Mouse (Mus musculus) midbrain, embryonic 15.5 days (tissue): ENCODE measurements around the gene Prok2. TPM values are rescaled to one million over a fixed set of nuclear protein-coding genes. Genes with fewer than 3 reads are reported as not detected.

Experiments used
- ATAC-seq: fragments of 200-750 bp; cut with Nextera tagmentation; replicated peaks from 2 replicates; pipeline ENCODE4 v1.8.0; 2017; ENCODE audit warnings: moderate TSS enrichment
- H3K27ac ChIP-seq: fragments of 300-500 bp; sonication (generic); 2 replicates; pipeline ENCODE4 v1.5.1; 2015; ENCODE audit warnings: mild to moderate bottlenecking, inconsistent platforms
- H3K27me3 ChIP-seq: fragments of 300-500 bp; sonication (generic); replicated peaks from 2 replicates; pipeline ENCODE4 v1.6.1; 2015; ENCODE audit warnings: inconsistent platforms
- H3K36me3 ChIP-seq: fragments of 300-500 bp; sonication (generic); replicated peaks from 2 replicates; pipeline ENCODE4 v1.6.1; 2015; ENCODE audit warnings: inconsistent platforms
- H3K4me1 ChIP-seq: fragments of 300-500 bp; sonication (generic); 2 replicates; pipeline ENCODE4 v1.6.1; 2015; ENCODE audit warnings: inconsistent platforms
- H3K4me2 ChIP-seq: fragments of 300-500 bp; sonication (generic); 2 replicates; pipeline ENCODE4 v1.6.1; 2015; ENCODE audit warnings: inconsistent platforms, mild to moderate bottlenecking, moderate library complexity
- H3K4me3 ChIP-seq: fragments of 300-500 bp; sonication (generic); 2 replicates; pipeline ENCODE4 v1.5.1; 2015; ENCODE audit warnings: mild to moderate bottlenecking, inconsistent platforms
- H3K9ac ChIP-seq: fragments of 300-500 bp; sonication (generic); 2 replicates; pipeline ENCODE4 v1.6.1; 2015; ENCODE audit warnings: mild to moderate bottlenecking, inconsistent platforms
- H3K9me3 ChIP-seq: fragments of 300-500 bp; sonication (generic); 2 replicates; pipeline ENCODE4 v1.6.1; 2016; ENCODE audit warnings: inconsistent platforms
- WGBS: fragments of 180-500 bp; shearing (Covaris S2); methylation state at CpG from one replicate; pipeline ENCODE4 v1.1.7; 2015; ENCODE audit warnings: mixed read lengths; 5-methylcytosine and 5-hydroxymethylcytosine counted together
- polyA plus RNA-seq: library from polyadenylated mRNA; unstranded; fragments of >200 nt; fragmentation: Nextera tagmentation; extraction: Ambion mirVana; gene quantifications from 2 replicates; pipeline ENCODE4 v1.2.1, GENCODE M21; 2015

The Prok2 gene
- polyA plus RNA-seq, 1 experiment from 2014 or later: 0.71 TPM

- WGBS: 6% methylated on average over 25 of the region's 25 CpGs
These were observed 34.5 kb downstream of the Prok2 start for GRCm38 (mm10) chr6:99691666-99692205.

GRCm38 (mm10) chr6:99688513-99688912 is 37.7 kb downstream of the Prok2 start:
- H3K9ac ChIP-seq: no peak overlapping the region
- 86% methylated on average over 6 of the region's 6 CpGs for WGBS
- no peak for ATAC-seq

More at GRCm38 (mm10) chr6:99691666-99692205, 34.5 kb downstream of the Prok2 start:
- ATAC-seq: peak; percentile 34; the same call in 1 of the 2 replicates
- Histone ChIP-seq H3K9ac (peak overlapping the region; percentile 71), H3K9me3 (no peaks in the 10 kb centered on the region), H3K36me3 (no peaks in the 10 kb centered on the region), H3K27ac (peak overlapping the region; percentile 95), H3K27me3 (peaks cover 8% of the 10 kb centered on the region; the same call in 1 of the 2 replicates), H3K4me1 (peaks cover 35% of the 10 kb centered on the region), H3K4me3 (peak overlapping the region; percentile 85), H3K4me2 (peak overlapping the region; percentile 88)

GRCm38 (mm10) chr6:99684899-99685298 is 41.3 kb downstream of the Prok2 start:
- no peak for ATAC-seq
- Histone ChIP-seq H3K4me2 (no peak overlapping the region), H3K27ac (no peak overlapping the region), H3K4me3 (no peak overlapping the region), H3K27me3 (no peaks in the 10 kb centered on the region), H3K9ac (no peak overlapping the region), H3K9me3 (no peaks in the 10 kb centered on the region), H3K36me3 (no peaks in the 10 kb centered on the region), H3K4me1 (no peaks in the 10 kb centered on the region)
- 55% methylated on average over 5 of the region's 5 CpGs for WGBS

More at GRCm38 (mm10) chr6:99688513-99688912, 37.7 kb downstream of the Prok2 start:
- peaks cover 12% of the 10 kb centered on the region for H3K4me1 ChIP-seq
- no peaks in the 10 kb centered on the region for H3K9me3 ChIP-seq
- H3K36me3 ChIP-seq: no peaks in the 10 kb centered on the region
- H3K4me3 ChIP-seq: no peak overlapping the region
- H3K27me3 ChIP-seq: peaks cover 5% of the 10 kb centered on the region; the same call in 1 of the 2 replicates
- no peak overlapping the region for H3K4me2 ChIP-seq
- no peak overlapping the region for H3K27ac ChIP-seq

- no peak overlapping the region for H3K9ac ChIP-seq
- no peaks in the 10 kb centered on the region for H3K36me3 ChIP-seq
- no peaks in the 10 kb centered on the region for H3K27me3 ChIP-seq
- no peaks in the 10 kb centered on the region for H3K4me1 ChIP-seq
- H3K4me3 ChIP-seq: no peak overlapping the region
- WGBS: 89% methylated on average over 5 of the region's 5 CpGs
- ATAC-seq: no peak
- no peak overlapping the region for H3K4me2 ChIP-seq
- H3K27ac ChIP-seq: no peak overlapping the region
- no peaks in the 10 kb centered on the region for H3K9me3 ChIP-seq
These were observed 42.2 kb downstream of the Prok2 start for GRCm38 (mm10) chr6:99683974-99684373.

GRCm38 (mm10) chr6:99678108-99678507 is 48.1 kb downstream of the Prok2 start:
- peak overlapping the region; percentile 38; the same call in 1 of the 2 replicates for H3K27ac ChIP-seq
- no peaks in the 10 kb centered on the region for H3K36me3 ChIP-seq
- H3K27me3 ChIP-seq: no peaks in the 10 kb centered on the region
- H3K4me3 ChIP-seq: no peak overlapping the region
- ATAC-seq: no peak
- H3K4me1 ChIP-seq: peaks cover 8% of the 10 kb centered on the region
- 65% methylated on average over 11 of the region's 11 CpGs for WGBS
- no peaks in the 10 kb centered on the region for H3K9me3 ChIP-seq
- no peak overlapping the region for H3K9ac ChIP-seq
- H3K4me2 ChIP-seq: no peak overlapping the region

GRCm38 (mm10) chr6:99677325-99677724 is 48.9 kb downstream of the Prok2 start:
- WGBS: 89% methylated on average over 8 of the region's 8 CpGs
- H3K36me3 ChIP-seq: no peaks in the 10 kb centered on the region

GRCm38 (mm10) chr6:99674482-99674881 is 51.7 kb downstream of the Prok2 start:
- H3K9me3 ChIP-seq: no peaks in the 10 kb centered on the region
- ATAC-seq: no peak
- H3K36me3 ChIP-seq: no peaks in the 10 kb centered on the region
- WGBS: 50% methylated on average over 4 of the region's 4 CpGs
- peaks cover 26% of the 10 kb centered on the region for H3K4me1 ChIP-seq
- H3K4me2 ChIP-seq: no peak overlapping the region
- no peaks in the 10 kb centered on the region for H3K27me3 ChIP-seq
- H3K27ac ChIP-seq: 0 out of 2 replicates have a peak overlapping the region, but pooled peaks have one; percentile 45
- H3K4me3 ChIP-seq: no peak overlapping the region
- no peak overlapping the region for H3K9ac ChIP-seq

More at GRCm38 (mm10) chr6:99677325-99677724, 48.9 kb downstream of the Prok2 start:
- no peaks in the 10 kb centered on the region for H3K9me3 ChIP-seq
- H3K4me2 ChIP-seq: no peak overlapping the region
- H3K9ac ChIP-seq: no peak overlapping the region
- peaks cover 8% of the 10 kb centered on the region for H3K4me1 ChIP-seq
- no peak for ATAC-seq
- no peak overlapping the region for H3K4me3 ChIP-seq
- no peak overlapping the region for H3K27ac ChIP-seq
- no peaks in the 10 kb centered on the region for H3K27me3 ChIP-seq

- Histone ChIP-seq H3K4me3 (no peak overlapping the region), H3K9me3 (no peaks in the 10 kb centered on the region), H3K27ac (no peak overlapping the region), H3K27me3 (no peaks in the 10 kb centered on the region), H3K36me3 (no peaks in the 10 kb centered on the region), H3K4me1 (peaks cover 50% of the 10 kb centered on the region), H3K9ac (no peak overlapping the region), H3K4me2 (no peak overlapping the region)
- 61% methylated on average over 3 of the region's 3 CpGs for WGBS
- ATAC-seq: no peak
These were observed 54.4 kb downstream of the Prok2 start for GRCm38 (mm10) chr6:99671768-99672167.

GRCm38 (mm10) chr6:99670481-99671119 is 55.6 kb downstream of the Prok2 start:
- H3K36me3 ChIP-seq: no peaks in the 10 kb centered on the region
- 56% methylated on average over 7 of the region's 7 CpGs for WGBS
- H3K9ac ChIP-seq: no peak overlapping the region
- H3K4me1 ChIP-seq: peaks cover 57% of the 10 kb centered on the region
- H3K27ac ChIP-seq: peak overlapping the region; percentile 78
- H3K4me2 ChIP-seq: peak overlapping the region; percentile 22; the same call in 1 of the 2 replicates
- ATAC-seq: peak; percentile 37
- H3K4me3 ChIP-seq: no peak overlapping the region
- H3K9me3 ChIP-seq: no peaks in the 10 kb centered on the region
- no peaks in the 10 kb centered on the region for H3K27me3 ChIP-seq

GRCm38 (mm10) chr6:99669481-99670325 is 56.5 kb downstream of the Prok2 start:
- peaks cover 58% of the 10 kb centered on the region for H3K4me1 ChIP-seq
- H3K4me2 ChIP-seq: peak overlapping the region; percentile 22
- no peaks in the 10 kb centered on the region for H3K9me3 ChIP-seq
- no peaks in the 10 kb centered on the region for H3K36me3 ChIP-seq
- H3K9ac ChIP-seq: no peak overlapping the region
- no peaks in the 10 kb centered on the region for H3K27me3 ChIP-seq
- H3K27ac ChIP-seq: peak overlapping the region; percentile 78
- no peak overlapping the region for H3K4me3 ChIP-seq
- WGBS: 11% methylated on average over 5 of the region's 5 CpGs
- peak; percentile 77 for ATAC-seq

GRCm38 (mm10) chr6:99667290-99667689 is 58.9 kb downstream of the Prok2 start:
- no peak for ATAC-seq
- H3K9ac ChIP-seq: no peak overlapping the region
- WGBS: 52% methylated on average over 8 of the region's 8 CpGs
- peaks cover 57% of the 10 kb centered on the region for H3K4me1 ChIP-seq
- peak overlapping the region; percentile 67 for H3K4me3 ChIP-seq
- no peaks in the 10 kb centered on the region for H3K36me3 ChIP-seq
- H3K27me3 ChIP-seq: no peaks in the 10 kb centered on the region; the same call in 1 of the 2 replicates
- peak overlapping the region; percentile 70; the same call in 1 of the 2 replicates for H3K27ac ChIP-seq
- no peaks in the 10 kb centered on the region for H3K9me3 ChIP-seq
- H3K4me2 ChIP-seq: peak overlapping the region; percentile 80
